In the genomic region with DNA sequence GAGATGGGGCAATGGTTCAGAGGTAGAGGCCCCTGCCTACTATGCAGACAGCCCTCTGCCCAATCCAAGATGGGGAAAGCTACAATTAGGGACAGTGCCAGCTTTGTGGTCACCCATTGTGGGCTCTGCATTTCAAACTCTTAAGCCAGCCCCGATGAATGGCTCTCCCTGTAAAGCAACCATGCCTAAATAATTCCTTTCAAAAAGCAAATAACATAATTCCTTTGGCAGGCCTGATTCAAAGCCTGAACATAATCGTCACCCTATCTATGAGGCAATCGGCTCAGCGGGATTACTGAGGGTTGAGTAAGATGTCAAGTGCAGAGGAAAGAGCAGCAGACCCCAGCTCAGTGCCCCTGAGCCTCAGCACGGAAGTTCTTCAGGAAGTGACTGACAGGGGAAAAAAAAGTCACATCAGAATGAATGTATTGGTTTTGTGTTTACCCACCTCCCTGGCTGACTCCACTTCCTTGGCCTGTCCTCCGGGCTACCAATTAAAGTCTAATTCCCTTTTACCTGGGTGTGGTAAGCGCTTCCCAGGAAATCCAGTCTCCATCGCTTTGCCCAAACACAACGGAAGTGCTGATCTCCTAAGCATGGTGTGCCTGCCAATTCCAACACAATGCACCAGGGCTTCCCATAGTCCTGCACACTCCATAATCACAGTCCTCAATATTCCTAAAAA, we compare ENCODE assay signal across 12 mouse cellular contexts. TPM values are rescaled to one million over a fixed set of nuclear protein-coding genes. Genes with fewer than 3 reads are reported as not detected.
DNase-seq lines count a peak whose midpoint lies in the region; ATAC-seq and TF ChIP-seq lines count a peak whose summit lies in the region.
"Had no signal": no experiment of that assay in that cellular context is flagged by ENCODE, and none has a peak within 500 bp of the region (broad histone marks: within the 10 kb centered on the region; RNA-seq: fewer than 3 reads in every experiment).

No protein-coding gene starts in this region.

- ATAC-seq in midbrain, embryonic 11.5 days (ENCODE audit: low FRiP score) = peak; percentile 67
- peak; percentile 24; the same call in 1 of the 2 replicates for ATAC-seq in liver, postnatal 0 days

- no peak for TF ChIP-seq EP300 in liver, postnatal 0 days (IDR thresholded peaks at IDR 0.05; ENCODE audit: low read depth)

- H3K4me2 ChIP-seq in midbrain, embryonic 11.5 days = no peak overlapping the region
- H3K4me2 ChIP-seq in liver, postnatal 0 days (ENCODE audit: low read depth, low read length) = no peak overlapping the region
- H3K4me2 ChIP-seq: neural tube, embryonic 13.5 days had no signal

- DNase-seq in adrenal gland, postnatal 10 days = peak; percentile 38
- DNase-seq in adrenal gland, postnatal 25 days = no peak
- peak; percentile 74 for DNase-seq in midbrain, embryonic 11.5 days (ENCODE audit: low spot score, missing footprints)
- DNase-seq in midbrain, embryonic 10.5 days (ENCODE audit: low spot score) = no peak
- no peak for DNase-seq in liver, postnatal 0 days
- peak; percentile 57 for DNase-seq in retina, postnatal 7 days (ENCODE audit: low read depth, low spot score)
- no peak for DNase-seq in heart, postnatal 36 days
- no peak for DNase-seq in cerebellum, adult 2 months
- DNase-seq: embryo, embryonic 11 days; gastrocnemius, postnatal 14 days had no signal

- H3K27me3 ChIP-seq in midbrain, embryonic 11.5 days (ENCODE audit: control insufficient read depth, insufficient read depth, low read length) = no peaks in the 10 kb centered on the region
- no peaks in the 10 kb centered on the region for H3K27me3 ChIP-seq in midbrain, embryonic 10.5 days (ENCODE audit: low read depth, poor library complexity, severe bottlenecking)
- no peaks in the 10 kb centered on the region for H3K27me3 ChIP-seq in liver, postnatal 0 days (ENCODE audit: insufficient read depth, low read length)
- H3K27me3 ChIP-seq in cerebellum, adult 2 months (ENCODE audit: control insufficient read depth, insufficient read depth, low read length) = no peaks in the 10 kb centered on the region
- H3K27me3 ChIP-seq: neural tube, embryonic 13.5 days had no signal

- H3K4me3 ChIP-seq in midbrain, embryonic 11.5 days (ENCODE audit: low read depth, low read length) = no peak overlapping the region
- H3K4me3 ChIP-seq in midbrain, embryonic 10.5 days = no peak overlapping the region
- no peak overlapping the region for H3K4me3 ChIP-seq in liver, postnatal 0 days (ENCODE audit: low read depth, low read length)
- H3K4me3 ChIP-seq in cerebellum, adult 2 months (replicated peaks; ENCODE audit: insufficient read depth, low read depth, low read length) = no peak overlapping the region
- H3K4me3 ChIP-seq: neural tube, embryonic 13.5 days had no signal

- no peak for TF ChIP-seq POLR2A in cerebellum, adult 2 months (IDR thresholded peaks at IDR 0.05; ENCODE audit: borderline replicate concordance, insufficient read depth, low read length)

- H3K27ac ChIP-seq in midbrain, embryonic 11.5 days (ENCODE audit: low read depth, low read length) = no peak overlapping the region
- H3K27ac ChIP-seq in midbrain, embryonic 10.5 days (replicated peaks) = no peak overlapping the region
- H3K27ac ChIP-seq in liver, postnatal 0 days (ENCODE audit: low read depth) = peak overlapping the region; percentile 55
- no peak overlapping the region for H3K27ac ChIP-seq in cerebellum, adult 2 months (ENCODE audit: insufficient read depth, low read length)
- H3K27ac ChIP-seq: liver, embryonic 14.5 days; neural tube, embryonic 13.5 days had no signal

- H3K9me3 ChIP-seq in midbrain, embryonic 11.5 days (ENCODE audit: control insufficient read depth, low read length) = no peaks in the 10 kb centered on the region; the same call in 1 of the 2 replicates
- H3K9me3 ChIP-seq in midbrain, embryonic 10.5 days (replicated peaks) = peaks cover 5% of the 10 kb centered on the region; the same call in 1 of the 2 replicates
- no peaks in the 10 kb centered on the region for H3K9me3 ChIP-seq in liver, postnatal 0 days (ENCODE audit: low read length)
- H3K9me3 ChIP-seq: neural tube, embryonic 13.5 days had no signal

- 62% methylated on average over 9 of the region's 9 CpGs for WGBS in midbrain, embryonic 11.5 days
- WGBS in midbrain, embryonic 10.5 days = 66% methylated on average over 9 of the region's 9 CpGs
- WGBS in liver, postnatal 0 days (ENCODE audit: insufficient replicate concordance) = 20% methylated on average over 9 of the region's 9 CpGs
- 37% methylated on average over 9 of the region's 9 CpGs for WGBS in cerebellum, adult 2 months

- H3K36me3 ChIP-seq in midbrain, embryonic 11.5 days (ENCODE audit: control insufficient read depth, insufficient read depth, low read length) = peaks cover 4% of the 10 kb centered on the region; the same call in 1 of the 2 replicates
- H3K36me3 ChIP-seq in midbrain, embryonic 10.5 days = peaks cover 33% of the 10 kb centered on the region
- peaks cover 13% of the 10 kb centered on the region for H3K36me3 ChIP-seq in liver, postnatal 0 days (replicated peaks; ENCODE audit: insufficient read depth, low read length)

- H3K9ac ChIP-seq in midbrain, embryonic 11.5 days (ENCODE audit: low read length) = no peak overlapping the region
- no peak overlapping the region for H3K9ac ChIP-seq in liver, postnatal 0 days (replicated peaks)
- H3K9ac ChIP-seq: liver, embryonic 14.5 days; neural tube, embryonic 13.5 days had no signal

- intact Hi-C loops in heart, postnatal 36 days (cut with DNase I) = no loop called here

- H3K4me1 ChIP-seq in midbrain, embryonic 11.5 days (ENCODE audit: control insufficient read depth, insufficient read depth, low read length) = no peaks in the 10 kb centered on the region; the same call in 1 of the 2 replicates
- peaks cover 8% of the 10 kb centered on the region; the same call in 1 of the 2 replicates for H3K4me1 ChIP-seq in midbrain, embryonic 10.5 days
- H3K4me1 ChIP-seq in liver, postnatal 0 days (ENCODE audit: insufficient read depth) = peaks cover 28% of the 10 kb centered on the region
- H3K4me1 ChIP-seq in cerebellum, adult 2 months (ENCODE audit: control insufficient read depth, insufficient read depth, low read length) = peaks cover 6% of the 10 kb centered on the region; the same call in 1 of the 2 replicates

- no peak for TF ChIP-seq CTCF in liver, postnatal 0 days (IDR thresholded peaks at IDR 0.05; ENCODE audit: low read depth)
- no peak for TF ChIP-seq CTCF in cerebellum, adult 2 months (IDR thresholded peaks at IDR 0.05; ENCODE audit: borderline replicate concordance, insufficient read depth, low read depth, low read length)

RNA-seq across cellular contexts. Expression of a gene that starts 19.1 kb away (rescaled TPM):
- 100 to 1,000 TPM; 100 to 108 TPM for total RNA-seq in adrenal gland, postnatal 10 days (2021)
- 127 and 144 TPM in 2 replicates for total RNA-seq in adrenal gland, postnatal 25 days (2021)
- polyA plus RNA-seq in midbrain, embryonic 11.5 days (2014; fragmentation: Nextera tagmentation; extraction: Ambion mirVana) = 31.5 and 31.7 TPM in 2 replicates
- 21.9 and 26.3 TPM in 2 replicates for polyA plus RNA-seq in midbrain, embryonic 10.5 days (2016; fragmentation: Nextera tagmentation; extraction: Ambion mirVana)
- 28.9 and 31.3 TPM in 2 replicates for polyA plus RNA-seq in liver, postnatal 0 days (2015; fragmentation: Nextera tagmentation; extraction: Ambion mirVana)
- 100 to 1,000 TPM; 120 to 153 TPM for total RNA-seq in heart, postnatal 36 days (2021)
- 16.2 and 17.5 TPM in 2 replicates for polyA plus RNA-seq in cerebellum, adult 2 months (2012; rRNA removed)

Comparison
In these comparisons a context has a peak if more than half of its experiments do, and no peak if none do; other contexts are left out.
1. DNase-seq: peak in adrenal gland, postnatal 10 days (single experiment), midbrain, embryonic 11.5 days (single experiment) and retina, postnatal 7 days (single experiment); none in adrenal gland, postnatal 25 days (single experiment), midbrain, embryonic 10.5 days (single experiment), liver, postnatal 0 days (single experiment), heart, postnatal 36 days (0 of 2) and cerebellum, adult 2 months (0 of 2).